Mouse (Mus musculus) ZHBTc4 (cell line): ENCODE measurements around the gene Rps6kb1.
A peak's percentile ranks its signal among the peaks of the same experiment; 100 is the strongest.

Experiments
- DNase-seq: peaks from one replicate; pipeline ENCODE4 v3.0.0-alpha.2; 2011; ENCODE audit warnings: low read depth, low spot score

Rps6kb1 gene

DNA sequence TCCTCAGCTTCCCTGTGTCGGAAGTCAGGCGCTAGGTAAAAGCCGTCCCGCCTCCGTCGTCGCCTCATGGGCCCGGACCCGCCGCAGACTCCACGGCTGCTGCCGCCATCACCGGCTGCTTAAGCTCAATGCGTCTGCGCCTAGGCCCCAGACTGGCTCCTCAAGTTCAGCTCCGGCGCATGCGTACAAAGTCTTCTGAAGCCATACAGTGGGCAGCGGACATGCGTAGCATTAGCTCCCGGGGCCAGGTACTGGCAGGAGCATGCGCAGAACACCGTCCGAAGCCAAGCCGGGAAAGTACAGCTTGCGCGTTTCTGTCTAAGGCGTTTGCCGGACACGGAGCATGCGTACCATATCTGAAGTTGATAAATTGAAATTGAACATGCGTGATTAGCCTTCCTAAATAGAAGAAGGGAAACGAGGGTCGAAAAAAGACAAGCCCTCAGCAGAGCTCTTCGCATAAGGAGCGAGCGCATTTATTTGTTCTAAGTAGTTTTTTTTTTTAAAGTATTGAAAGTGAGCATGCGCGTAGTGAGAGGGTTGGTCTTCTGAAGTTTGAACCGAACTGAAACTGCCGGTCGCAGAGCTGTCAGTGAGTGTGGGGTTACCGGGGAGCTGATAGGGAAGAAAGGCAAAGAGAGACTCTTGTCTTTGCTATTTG is at the start of gene Rps6kb1, which contains the start of gene Tubd1:
TSS of gene Rps6kb1 (minus strand) at position 167 of the 661 bp plus-strand sequence.
TSS of gene Tubd1 (plus strand) at position 353 of the 661 bp plus-strand sequence.
- peak; percentile 100 for DNase-seq

DNA sequence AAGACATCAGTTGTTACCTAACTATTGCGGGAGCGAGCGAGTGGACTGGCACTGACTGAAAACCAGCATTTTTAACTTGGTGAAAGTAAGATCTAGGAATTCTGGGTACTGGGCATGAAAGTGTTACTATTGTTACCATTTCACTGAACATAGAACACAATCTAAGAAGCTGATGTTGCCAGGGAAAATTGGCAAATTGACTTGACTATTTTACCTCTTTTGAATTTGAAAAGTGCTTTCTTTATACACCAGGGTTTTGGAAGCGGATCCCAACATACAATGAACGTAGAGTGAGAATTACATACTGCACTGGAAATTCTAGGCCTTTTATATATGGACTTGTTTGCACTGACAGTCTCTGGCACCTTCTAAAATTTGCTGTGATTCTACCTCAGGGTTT is 48.8 kb upstream of the Rps6kb1 start:
- no peak for DNase-seq

DNA sequence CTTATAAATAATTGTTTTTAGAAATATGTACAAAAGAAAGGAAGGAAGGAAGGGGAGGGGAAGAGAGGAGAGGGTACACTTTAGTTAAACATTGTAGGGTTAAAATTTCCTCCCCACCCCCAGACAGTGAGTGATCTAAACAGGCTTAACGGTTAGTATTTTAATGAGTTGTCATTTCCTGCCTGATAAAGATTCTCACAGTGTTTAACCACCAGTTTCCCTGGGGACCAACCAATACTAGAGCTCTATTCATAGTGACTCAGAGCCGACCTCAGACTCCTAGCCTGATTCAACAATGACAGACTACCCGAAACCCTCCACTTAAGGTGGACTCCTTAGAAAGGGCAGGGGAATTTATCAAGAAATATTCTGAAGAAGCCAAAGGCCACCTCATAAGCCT is 48.4 kb upstream of the Rps6kb1 start:
- DNase-seq, result no peak

DNA sequence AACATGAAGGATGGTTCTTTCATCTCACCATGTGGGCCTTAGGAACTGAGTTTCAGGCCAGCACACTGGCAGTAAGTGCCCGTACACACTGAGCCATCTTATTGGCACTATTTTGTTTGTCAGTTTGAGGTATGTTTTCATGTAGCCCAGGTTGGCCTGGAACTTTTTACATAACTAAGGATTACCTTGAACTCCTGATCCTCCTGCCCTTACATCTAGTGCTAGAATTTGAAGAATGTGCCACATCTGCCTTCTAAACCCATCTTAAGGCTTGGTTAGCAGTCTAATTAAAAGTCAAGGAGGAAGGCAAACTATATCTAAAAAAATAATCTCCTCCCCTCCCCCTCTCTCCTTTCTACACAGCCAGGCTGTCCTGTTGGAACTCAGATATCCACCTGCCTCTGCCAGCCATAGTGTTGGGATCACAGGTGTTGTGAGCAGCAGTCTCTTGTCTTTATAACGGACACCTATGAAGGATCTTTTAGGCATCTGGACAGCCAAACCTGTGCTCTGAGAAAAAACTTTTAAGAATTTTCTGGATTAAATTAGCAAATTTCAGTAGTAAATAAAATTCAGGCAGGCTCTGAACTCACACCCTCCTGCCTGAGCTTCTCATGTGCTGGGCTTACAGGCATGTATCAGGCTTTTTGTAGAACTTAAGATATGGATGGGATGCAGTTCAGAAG is 47.5 kb upstream of the Rps6kb1 start:
- no peak for DNase-seq

DNA sequence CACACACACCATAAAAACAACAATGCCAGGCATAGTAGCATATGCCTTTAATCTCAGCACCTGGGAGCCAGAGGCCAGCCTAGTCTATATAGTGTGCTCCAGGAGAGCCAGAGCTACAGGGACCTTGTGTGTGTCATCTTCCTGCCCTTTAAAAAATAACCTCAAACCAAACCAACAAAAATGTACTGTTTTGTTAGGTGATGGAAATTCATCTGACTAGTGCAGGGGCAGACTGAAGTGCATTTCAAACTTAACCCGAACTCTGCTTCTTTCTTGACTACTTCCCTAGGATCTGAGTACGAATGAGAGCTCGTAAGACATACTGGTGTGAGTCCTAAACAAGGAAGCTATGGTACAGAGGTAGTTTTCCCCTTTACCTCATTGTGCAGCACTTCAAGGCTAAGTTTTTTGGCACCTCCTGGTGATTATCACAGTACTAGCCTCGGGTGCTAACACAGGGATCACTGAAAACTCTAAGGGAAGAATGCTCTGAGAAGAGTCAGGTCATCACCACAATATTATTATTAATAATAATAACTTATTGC is 46.8 kb upstream of the Rps6kb1 start:
- no peak for DNase-seq

DNA sequence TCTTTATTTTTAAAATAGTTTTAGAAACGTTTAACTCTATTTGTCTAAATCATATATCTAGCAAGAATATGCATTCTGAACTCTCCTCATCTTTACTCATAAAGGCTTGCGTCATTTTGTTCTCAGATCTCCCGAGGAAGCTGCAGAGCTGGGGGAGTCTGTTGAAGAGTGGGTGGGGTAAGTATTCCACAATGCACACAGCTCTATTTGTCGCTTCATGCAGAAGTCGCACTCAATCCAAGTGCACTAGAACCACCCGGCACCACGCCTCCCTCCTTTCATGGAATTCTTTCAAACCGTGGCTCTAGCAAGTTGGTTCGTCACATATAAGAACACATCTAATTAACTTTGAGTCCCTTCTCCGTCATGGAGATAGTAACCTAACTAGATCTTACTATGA is 46.0 kb upstream of the Rps6kb1 start:
- DNase-seq, result no peak

DNA sequence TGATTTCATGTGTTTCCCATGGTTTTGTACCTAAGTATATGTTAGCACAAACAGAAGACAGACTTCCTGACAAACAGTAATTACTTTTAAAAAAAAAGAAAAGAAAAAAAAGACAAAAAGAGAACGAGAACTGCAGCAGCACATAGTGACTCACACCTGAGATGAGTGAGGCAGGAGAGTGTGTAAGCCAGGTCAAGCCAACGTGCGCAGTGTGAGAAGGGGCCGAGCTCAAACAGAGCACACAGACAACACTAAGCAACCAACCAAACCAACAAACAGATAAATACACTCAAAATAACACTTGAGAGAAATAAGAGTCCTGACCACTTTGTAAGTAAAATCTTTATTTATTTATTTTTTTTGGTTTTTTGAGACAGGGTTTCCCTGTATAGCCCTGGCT is 45.5 kb upstream of the Rps6kb1 start:
- no peak for DNase-seq

DNA sequence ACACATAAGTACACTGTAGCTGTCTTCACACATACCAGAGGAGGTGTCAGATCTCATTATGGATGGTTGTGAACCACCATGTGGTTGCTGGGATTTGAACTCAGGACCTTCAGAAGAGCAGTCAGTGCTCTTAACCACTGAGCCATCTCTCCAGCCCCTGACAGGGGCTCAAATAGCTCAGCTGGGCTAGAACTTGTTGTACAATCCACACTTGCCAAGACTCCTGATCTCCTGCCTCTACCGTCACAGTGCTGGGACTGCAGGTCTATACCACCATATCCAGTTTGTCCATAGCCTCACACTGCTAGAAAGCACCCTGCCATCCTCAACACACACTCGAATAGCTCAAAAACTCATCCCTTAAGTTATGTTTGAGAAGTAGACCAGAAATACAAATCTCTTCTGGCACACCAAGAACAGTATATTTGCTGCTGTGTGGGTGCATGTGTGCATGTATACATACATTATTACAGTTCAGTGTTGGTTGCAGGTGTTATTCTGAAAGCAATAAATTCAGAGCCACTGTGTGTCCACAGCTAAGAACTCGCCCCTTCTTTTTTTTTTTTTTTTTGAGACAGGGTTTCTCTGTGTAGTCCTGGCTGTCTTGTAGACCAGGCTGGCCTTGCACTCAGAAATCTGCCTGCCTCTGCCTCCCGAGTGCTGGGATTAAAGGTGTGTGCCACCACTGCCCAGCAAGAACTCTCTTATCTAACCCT is 44.1 kb upstream of the Rps6kb1 start:
- DNase-seq, result no peak

DNA sequence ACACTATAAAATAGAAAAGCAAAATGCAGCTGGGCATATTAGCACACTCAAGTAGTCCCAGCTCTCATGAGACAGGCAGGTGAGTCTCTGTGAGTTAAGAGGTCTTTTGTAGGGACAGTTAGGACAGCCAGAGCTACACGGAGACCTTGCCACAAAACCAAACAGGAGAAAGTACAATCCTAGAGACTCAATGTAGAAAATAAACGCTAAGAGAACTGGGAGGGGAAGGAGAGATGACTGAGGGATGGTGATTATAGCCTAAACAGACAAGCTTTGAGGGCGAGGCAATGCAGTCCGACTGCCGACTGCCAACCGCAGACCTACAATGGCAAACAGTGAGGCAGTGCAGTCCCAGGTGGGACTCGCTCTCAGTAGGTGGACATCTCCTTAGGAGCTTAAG is 43.2 kb upstream of the Rps6kb1 start:
- DNase-seq, result no peak

DNA sequence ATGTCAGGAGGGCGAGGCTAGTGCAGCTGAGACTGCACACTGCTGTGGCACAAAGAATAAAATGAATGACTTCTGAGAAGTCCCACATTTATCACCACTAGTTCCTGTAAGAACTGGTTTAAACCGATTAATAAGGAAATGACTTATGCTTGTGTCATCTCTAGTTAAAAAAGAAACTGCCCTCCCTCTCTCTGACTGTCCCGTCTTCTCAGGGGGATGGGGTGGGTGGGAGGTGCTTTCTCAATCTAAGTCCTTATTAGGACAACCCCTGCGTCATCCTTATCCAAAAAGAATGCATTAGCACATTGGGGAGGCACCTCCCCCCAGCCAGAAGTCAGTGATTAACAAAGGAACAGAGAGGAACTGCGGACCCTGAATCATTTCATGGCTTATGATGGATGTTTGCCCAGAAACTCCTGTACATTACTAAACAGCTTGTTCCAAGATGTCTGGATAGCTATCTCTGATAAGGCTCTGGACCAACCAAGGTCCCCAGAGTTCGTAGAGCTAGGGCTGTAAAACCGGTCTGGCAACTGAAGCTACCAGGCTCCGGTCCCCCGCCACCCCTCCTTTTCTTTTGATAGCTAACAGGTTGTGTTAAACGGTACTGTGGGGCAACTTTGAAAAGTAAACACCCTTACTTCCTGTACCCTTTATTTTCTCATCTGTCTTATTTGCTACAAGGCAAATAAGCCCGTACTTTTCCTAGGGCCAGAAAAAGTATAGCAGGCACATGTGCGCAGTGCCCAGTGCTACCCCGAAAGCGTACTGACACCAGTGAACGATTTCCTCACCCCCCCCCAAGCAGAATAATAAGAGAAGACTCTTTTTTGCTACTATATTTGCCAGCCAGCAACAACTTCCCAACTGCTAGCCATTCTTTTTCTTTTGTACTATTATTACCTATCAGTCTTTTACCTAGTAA is 42.5 kb upstream of the Rps6kb1 start:
- DNase-seq, result peak; percentile 47

DNA sequence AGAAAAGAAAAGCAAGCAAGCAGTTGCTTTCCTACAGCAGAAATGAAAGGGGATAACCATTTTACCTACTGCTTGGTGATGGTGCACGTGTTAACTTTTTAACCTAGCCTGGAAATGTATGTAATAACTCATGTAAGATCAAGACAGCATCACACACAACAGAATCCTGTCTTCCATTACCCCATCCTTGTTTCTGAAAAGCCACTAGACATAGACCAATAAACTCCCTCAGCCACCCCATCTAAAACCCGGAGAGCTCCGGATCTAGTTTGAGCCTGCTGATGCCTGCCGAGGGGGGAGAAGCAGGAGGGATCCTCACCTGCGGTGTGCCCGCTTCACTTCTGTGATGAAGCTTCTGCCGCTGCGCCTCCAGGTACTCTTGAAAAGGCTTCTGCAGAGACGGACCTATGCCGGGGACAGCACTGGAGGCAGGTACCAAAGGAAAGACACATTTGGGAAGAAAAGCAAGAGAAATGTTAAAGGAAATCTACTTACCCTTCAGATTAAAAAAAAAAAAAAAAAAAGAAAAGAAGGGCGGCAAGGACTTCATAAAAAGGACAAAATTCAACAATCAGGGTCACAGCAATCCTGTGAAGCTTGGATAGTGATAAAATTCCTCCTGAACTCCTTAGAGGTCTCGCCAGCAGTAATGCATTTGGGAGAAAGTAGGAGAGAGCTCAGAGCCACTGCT is 41.7 kb upstream of the Rps6kb1 start:
- peak; percentile 43 for DNase-seq

DNA sequence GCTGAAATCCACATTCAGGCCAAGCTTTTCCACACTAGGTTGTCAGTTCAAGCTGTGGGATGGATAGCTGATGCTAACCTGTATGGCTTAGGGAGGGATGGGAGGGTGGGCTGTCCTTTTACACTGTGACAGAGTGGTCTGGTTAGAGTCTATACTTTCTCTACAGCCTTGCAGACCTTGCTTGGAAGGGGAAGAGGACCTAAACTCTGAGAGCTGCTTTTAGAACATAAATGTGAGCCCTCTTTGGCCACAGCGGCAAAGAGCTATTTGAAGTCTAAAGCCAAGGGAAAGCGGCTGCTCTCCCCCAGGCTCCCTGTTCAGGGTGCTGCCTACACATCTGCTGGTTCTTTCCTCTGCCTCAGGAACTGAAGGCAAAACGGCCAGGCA is 41.0 kb upstream of the Rps6kb1 start:
- DNase-seq, result no peak

DNA sequence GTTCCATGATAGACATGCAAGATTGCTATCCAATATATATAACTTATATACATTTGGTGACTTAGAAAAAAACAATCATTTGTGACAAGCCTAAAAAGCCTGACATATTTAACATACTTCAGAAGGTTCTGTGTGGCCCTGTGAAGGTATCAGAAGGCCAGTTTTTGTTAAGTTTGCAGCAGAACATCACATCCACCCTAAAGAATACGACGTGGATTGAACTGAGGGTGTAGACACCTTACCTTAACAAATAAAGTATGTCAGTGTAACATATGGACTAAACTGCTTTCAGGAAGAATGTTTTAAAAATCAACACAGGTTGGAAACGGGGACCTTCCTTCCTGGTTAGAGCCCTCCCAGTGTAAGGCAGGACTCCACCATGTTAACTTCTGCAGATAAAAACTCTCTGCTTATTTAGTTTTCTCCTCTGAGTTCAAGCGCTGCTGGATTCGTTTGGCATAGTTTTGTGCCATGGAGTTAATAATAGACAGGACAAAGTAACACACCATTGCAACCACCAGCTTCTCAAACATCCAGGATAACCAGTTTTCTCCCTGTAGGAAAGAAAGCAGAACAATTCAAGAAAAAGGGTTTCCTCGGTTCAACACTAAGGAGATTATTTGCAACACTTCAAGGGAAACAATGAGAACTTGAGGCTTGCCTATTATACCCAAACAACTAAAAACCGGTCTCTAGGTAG is 40.4 kb upstream of the Rps6kb1 start:
- no peak for DNase-seq

DNA sequence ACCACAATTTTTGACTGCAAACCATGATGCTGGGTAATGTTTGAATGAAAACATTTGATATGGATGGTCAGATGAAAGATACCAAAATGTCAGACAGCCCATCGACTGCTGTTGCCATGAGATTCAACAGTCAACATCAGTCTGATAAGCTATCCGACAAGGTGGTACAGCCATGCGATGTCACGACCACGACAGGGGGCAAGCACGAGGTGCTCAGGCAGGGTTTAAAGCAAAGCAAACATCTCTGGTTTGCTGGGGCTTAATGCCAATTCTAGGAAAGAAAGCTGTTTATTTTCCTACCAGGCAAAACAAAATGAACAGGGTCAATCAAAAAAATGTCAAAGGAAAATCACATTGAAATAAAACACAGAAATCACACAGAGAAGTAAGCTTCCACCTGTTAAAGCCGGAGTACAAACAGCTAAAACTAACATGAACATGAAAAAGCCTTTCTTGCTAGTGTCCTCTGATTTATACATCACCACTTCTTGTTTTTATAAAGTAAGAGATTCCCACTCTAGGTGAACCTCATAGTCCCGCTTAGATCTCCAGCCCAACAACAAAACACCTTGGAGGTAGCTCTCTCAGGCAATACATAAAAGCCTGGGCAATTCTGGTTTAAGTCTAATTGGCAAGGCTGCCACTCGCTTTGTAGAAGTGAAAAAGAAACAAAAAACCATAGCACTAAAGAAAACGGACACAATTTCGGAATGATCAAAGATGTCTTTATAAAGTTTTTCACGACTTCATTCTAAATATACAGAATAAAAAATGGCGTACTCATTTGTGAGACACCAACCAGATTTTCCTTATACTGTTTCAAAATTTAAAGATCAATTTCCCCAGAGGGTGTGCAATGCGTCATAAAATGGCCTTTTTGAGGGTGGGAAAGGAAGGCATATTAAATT is 39.6 kb upstream of the Rps6kb1 start:
- no peak for DNase-seq

DNA sequence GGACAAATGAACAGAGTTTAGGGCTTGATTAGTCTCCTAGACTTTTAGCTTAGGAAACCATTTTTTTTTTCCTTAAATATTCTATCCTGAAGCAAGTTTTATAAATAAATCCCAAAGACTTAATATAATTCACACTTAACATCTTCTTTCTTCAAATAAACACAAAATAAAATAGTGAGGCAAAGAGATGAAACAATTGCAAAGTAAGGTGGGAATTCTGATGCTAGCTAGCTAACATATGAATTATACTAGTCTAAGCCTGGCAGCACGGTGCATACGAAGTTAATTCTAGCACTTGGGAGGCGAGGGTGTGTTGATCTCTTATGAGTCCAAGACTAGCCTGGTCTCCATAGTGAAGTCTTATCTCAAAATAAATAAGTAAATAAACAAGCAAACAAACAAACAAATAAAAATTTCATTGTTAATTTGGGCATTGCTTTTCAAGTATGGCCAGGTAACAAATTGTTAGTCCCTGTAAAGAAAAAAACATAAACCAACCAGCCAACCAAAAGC is 38.8 kb upstream of the Rps6kb1 start:
- no peak for DNase-seq

DNA sequence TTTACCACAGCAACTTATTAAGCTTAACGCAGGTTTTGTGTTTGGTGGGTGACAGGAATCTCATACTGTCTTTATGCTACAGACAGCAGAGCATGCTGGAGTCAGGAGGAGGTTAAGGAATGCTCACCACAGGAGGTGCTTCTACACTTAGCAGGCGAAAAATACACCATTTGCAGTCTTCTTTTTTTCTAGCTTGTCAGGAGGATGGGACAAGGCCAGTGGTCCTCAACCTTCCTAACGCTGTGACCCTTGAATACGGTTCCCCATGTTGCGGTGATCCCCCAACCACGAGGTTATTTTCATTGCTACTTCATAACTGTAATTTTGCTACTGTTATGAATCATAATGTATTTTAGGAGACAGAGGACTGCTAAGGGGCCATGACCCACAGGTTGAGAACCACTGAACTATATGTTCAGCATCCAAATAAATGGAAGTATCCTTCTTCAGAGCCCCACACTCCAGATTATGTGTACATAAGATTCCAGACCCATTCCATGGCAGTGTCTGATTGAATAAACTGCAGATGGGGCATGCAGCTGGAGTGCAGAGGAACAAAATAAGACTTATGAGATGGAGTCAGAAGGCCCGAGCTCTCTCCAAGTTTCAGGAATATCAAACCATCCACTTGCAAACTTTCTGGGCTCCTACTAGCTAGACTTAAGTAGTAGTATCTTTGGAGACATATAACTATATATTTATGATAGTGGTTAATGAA is 38.1 kb upstream of the Rps6kb1 start:
- no peak for DNase-seq

DNA sequence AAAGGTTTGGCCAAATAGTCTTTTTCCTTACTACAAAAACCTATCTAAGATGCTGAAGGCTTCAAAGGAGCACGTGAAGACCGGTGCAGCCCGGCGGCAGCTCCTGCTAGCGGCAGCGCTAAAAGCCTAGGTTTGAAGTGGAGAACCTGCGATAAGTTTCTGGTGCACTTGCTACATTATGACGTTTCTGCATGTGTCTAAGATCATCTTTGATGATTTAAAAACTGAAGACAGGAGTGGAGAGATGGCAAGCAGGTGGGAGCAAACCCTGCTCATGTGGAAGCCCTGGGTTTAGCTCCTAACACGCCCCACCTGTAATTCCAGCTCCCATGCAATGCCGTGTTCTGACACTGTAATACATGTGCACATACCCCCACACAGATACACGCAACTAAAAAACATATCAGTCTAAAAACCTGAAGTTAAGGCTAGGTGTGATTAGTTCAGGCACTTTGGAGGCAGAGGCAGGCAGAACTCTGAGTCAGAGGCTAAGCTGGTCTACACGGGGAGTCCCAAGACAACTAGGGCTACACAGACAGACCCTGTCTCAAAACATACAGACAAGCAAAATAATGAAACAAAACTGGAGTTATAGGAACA is 37.4 kb upstream of the Rps6kb1 start:
- DNase-seq, result no peak

DNA sequence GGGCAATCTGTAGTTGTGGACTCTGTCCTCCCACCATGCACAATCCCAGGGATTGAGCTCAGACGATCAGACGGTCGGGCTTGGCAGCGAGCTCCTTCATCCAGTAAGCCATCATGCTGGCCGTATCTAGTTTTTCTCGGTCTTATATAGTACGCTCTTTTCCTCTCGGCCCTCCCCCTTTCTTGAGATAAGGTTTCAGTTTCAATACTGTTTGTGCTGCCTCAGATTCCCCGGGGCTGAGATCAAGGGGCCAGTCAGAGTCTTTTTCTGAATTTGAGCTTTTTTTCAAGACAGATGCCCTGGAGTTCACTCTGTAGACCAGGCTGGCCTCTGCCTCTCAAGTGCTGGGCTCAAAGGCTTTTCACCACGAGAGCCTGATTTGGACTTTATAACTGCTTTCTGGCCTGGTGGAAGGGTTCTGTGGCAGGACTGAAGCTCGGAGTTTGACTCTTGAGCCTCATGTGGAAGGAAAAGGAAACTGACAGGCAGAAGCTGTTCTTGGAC is 36.7 kb upstream of the Rps6kb1 start:
- DNase-seq, result no peak
